ENCODE assay signal across 9 mouse cellular contexts in the genomic region with DNA sequence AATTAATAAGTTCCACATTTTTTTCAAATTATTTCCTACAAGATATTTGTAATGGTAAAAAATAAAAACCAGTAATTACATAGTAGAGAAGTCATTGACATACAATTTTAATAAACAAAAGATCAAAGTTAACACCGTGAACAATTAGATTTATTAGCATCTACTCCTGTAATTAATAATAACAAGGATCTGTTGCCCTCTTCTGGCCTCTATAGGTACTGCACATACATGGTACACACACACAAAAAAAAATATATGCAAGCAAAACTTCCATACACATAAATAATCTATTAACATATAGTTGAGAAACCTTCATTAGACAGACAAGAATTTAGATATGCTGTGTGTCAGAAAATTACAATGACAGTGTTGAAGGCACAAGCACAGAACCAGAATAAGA. TPM values are rescaled to one million over a fixed set of nuclear protein-coding genes. Genes with fewer than 3 reads are reported as not detected.
DNase-seq lines count a peak whose midpoint lies in the region; ATAC-seq lines count a peak whose summit lies in the region.
"Had no signal": no experiment of that assay in that cellular context is flagged by ENCODE, and none has a peak within 500 bp of the region (broad histone marks: within the 10 kb centered on the region; RNA-seq: fewer than 3 reads in every experiment).

No protein-coding gene starts in this region.

- no peak for ATAC-seq in hindbrain, embryonic 11.5 days (ENCODE audit: low FRiP score)
- ATAC-seq in hindbrain, embryonic 16.5 days: no peak

- H3K27me3 ChIP-seq in hindbrain, embryonic 11.5 days (ENCODE audit: control insufficient read depth, insufficient read depth, low read length): no peaks in the 10 kb centered on the region
- H3K27me3 ChIP-seq in hindbrain, embryonic 16.5 days (replicated peaks; ENCODE audit: control insufficient read depth, insufficient read depth, low read length): no peaks in the 10 kb centered on the region
- H3K27me3 ChIP-seq: liver, embryonic 15.5 days had no signal

- H3K9ac ChIP-seq in hindbrain, embryonic 11.5 days (ENCODE audit: low read depth, low read length): no peak overlapping the region
- H3K9ac ChIP-seq in hindbrain, embryonic 16.5 days (ENCODE audit: low read depth, low read length): no peak overlapping the region
- H3K9ac ChIP-seq: liver, embryonic 15.5 days had no signal

- DNase-seq in hindbrain, embryonic 11.5 days (ENCODE audit: low spot score): peak; percentile 24
- peak; percentile 4 for DNase-seq in lung, postnatal 14 days
- DNase-seq in lung, postnatal 25 days (ENCODE audit: low spot score): no peak
- peak; percentile 32 for DNase-seq in MEL-GATA-1-ER (ENCODE audit: extremely low read depth, low read depth)
- peak; percentile 5 for DNase-seq in retina, postnatal 1 day
- DNase-seq in right cerebral cortex, postnatal 36 days (ENCODE audit: low spot score in 2 of 2): no peak
- no peak for DNase-seq in adrenal gland, postnatal 25 days

- H3K4me3 ChIP-seq in hindbrain, embryonic 11.5 days (ENCODE audit: low read depth, low read length): no peak overlapping the region
- no peak overlapping the region for H3K4me3 ChIP-seq in hindbrain, embryonic 16.5 days (ENCODE audit: low read length)
- H3K4me3 ChIP-seq: liver, embryonic 15.5 days had no signal

- WGBS in hindbrain, embryonic 11.5 days: 90% methylated on average over 1 of the region's 1 CpGs
- WGBS in hindbrain, embryonic 16.5 days: 90% methylated on average over 1 of the region's 1 CpGs

- no peak overlapping the region for H3K4me2 ChIP-seq in hindbrain, embryonic 11.5 days (replicated peaks; ENCODE audit: low read depth, low read length)
- H3K4me2 ChIP-seq in hindbrain, embryonic 16.5 days (ENCODE audit: low read length): no peak overlapping the region
- H3K4me2 ChIP-seq: liver, embryonic 15.5 days had no signal

- H3K36me3 ChIP-seq in hindbrain, embryonic 11.5 days (ENCODE audit: control insufficient read depth, insufficient read depth, low read length): no peaks in the 10 kb centered on the region
- peaks cover 17% of the 10 kb centered on the region for H3K36me3 ChIP-seq in hindbrain, embryonic 16.5 days (ENCODE audit: control insufficient read depth, insufficient read depth, low read length)
- H3K36me3 ChIP-seq: liver, embryonic 15.5 days had no signal

- no peak overlapping the region for H3K27ac ChIP-seq in hindbrain, embryonic 11.5 days (ENCODE audit: low read depth, low read length)
- no peak overlapping the region for H3K27ac ChIP-seq in hindbrain, embryonic 16.5 days (ENCODE audit: low read depth, low read length)
- H3K27ac ChIP-seq: liver, embryonic 15.5 days had no signal

- no peaks in the 10 kb centered on the region for H3K9me3 ChIP-seq in hindbrain, embryonic 11.5 days (ENCODE audit: control insufficient read depth, low read length)
- H3K9me3 ChIP-seq in hindbrain, embryonic 16.5 days (ENCODE audit: control insufficient read depth, low read length): 0 out of 2 replicates have a peak, but pooled peaks cover 4% of the 10 kb centered on the region
- H3K9me3 ChIP-seq: liver, embryonic 15.5 days had no signal

- H3K4me1 ChIP-seq in hindbrain, embryonic 11.5 days (replicated peaks; ENCODE audit: control insufficient read depth, insufficient read depth, low read length): no peaks in the 10 kb centered on the region
- no peaks in the 10 kb centered on the region for H3K4me1 ChIP-seq in hindbrain, embryonic 16.5 days (ENCODE audit: control insufficient read depth, insufficient read depth, low read depth, low read length)
- H3K4me1 ChIP-seq: liver, embryonic 15.5 days had no signal

RNA-seq across cellular contexts. Expression of gene Pgap1, which starts 43.6 kb away (rescaled TPM):
- 13.7 and 26.1 TPM in 2 replicates for polyA plus RNA-seq in hindbrain, embryonic 11.5 days (2014; fragmentation: Nextera tagmentation; extraction: Ambion mirVana)
- 20.7 and 21.0 TPM in 2 replicates for polyA plus RNA-seq in hindbrain, embryonic 16.5 days (2015; fragmentation: Nextera tagmentation; extraction: Ambion mirVana)
- 4.1 and 6.9 TPM in 2 replicates for total RNA-seq in adrenal gland, postnatal 25 days (2021)

Comparison
In these comparisons a context has a peak if more than half of its experiments do, and no peak if none do; other contexts are left out.
1. DNase-seq: peak in hindbrain, embryonic 11.5 days (single experiment), lung, postnatal 14 days (single experiment), MEL-GATA-1-ER (single experiment) and retina, postnatal 1 day (single experiment); none in lung, postnatal 25 days (single experiment), right cerebral cortex, postnatal 36 days (0 of 2) and adrenal gland, postnatal 25 days (single experiment).